Mouse (Mus musculus) megakaryocyte-erythroid progenitor cell, adult 5-6 weeks (primary cell): Measurements from ENCODE around the gene Rassf3. TPM values are rescaled to one million over a fixed set of nuclear protein-coding genes. Genes with fewer than 3 reads are reported as not detected.

Experiments used
- ATAC-seq: replicated peaks from 2 replicates; pipeline ENCODE4 v1.8.0; 2016; ENCODE audit warnings: mild to moderate bottlenecking, inconsistent platforms; ENCODE audit not compliant: severe bottlenecking, poor library complexity, low FRiP score, low TSS enrichment
- total RNA-seq, 2 experiments: library from RNA; stranded (forward) in 1 of 2; stranded (reverse) in 1 of 2; fragments of 200-1000, 215-1000 nt in 1 of 2; fragments of >200 nt in 1 of 2; fragmentation: Nextera tagmentation in 1 of 2; gene quantifications; 2 replicates each; pipeline ENCODE4 v1.2.3; 2014 to 2017

Rassf3 gene
- total RNA-seq, 2 experiments from 2014 or later: 9.7 to 13.4 TPM

DNA sequence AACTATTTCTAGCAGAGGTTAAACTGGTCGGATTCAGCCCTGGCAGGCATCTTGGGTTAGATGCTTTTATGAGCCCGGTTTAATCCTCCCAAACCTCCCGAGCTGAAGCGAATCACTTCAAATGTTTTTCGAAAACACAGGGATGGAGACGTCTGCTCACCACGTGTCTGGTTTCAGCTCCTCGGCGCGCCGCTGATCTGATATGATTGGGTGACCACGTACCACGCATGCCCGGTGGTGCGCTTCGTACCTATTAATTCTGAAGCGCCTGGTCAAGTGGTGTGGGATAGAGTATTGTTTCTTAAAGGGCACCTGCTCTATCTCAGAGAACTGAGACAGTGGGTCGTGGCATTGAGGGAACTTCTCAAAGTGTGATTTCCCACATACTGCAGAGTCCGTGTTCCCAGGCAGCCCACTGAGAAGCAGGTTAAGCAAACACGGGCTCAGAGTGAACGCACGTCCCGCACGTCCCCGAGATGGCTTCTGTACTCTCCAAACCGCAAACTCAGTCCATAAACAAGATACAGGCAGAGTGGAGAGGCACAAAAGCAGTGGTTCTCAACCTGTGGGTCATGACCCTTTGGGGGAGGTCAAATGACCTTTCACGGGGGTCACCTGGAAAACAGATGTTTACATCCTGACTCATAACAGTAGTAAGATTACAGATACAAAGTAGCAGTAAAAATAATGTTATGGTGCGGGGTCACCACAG is 40.4 kb downstream of the Rassf3 start:
- no peak for ATAC-seq

DNA sequence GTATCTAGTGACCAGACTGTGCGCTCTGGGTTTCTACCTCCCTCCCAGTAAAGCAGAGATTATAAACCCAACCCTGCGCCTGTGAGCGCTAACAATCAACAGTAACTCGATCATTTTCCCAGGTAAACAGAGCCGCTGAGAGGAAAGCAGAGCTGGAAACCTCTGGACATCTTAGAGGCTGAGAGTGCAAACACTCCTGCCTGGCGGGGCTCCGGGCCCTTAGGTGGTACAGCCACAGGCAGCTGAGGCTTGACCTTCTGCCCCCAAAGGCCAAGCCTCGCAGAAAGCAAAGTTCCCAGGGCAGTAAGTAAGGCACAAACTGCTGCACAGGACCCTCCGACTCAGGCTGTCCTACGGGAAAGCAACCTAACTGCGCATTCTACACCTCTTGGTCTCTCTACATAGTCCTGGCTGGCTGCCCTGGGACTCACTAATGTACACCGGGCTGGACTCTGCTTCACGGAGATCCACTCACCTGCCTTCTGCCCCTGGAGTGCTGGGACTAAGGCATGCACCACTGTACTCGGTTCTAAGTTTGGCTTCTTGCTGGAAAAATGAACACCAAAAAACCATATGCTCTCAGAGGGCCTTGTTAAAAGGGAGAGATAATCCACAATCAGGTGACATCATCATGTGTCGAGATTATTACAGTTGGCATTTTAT is 41.6 kb downstream of the Rassf3 start:
- no peak for ATAC-seq

DNA sequence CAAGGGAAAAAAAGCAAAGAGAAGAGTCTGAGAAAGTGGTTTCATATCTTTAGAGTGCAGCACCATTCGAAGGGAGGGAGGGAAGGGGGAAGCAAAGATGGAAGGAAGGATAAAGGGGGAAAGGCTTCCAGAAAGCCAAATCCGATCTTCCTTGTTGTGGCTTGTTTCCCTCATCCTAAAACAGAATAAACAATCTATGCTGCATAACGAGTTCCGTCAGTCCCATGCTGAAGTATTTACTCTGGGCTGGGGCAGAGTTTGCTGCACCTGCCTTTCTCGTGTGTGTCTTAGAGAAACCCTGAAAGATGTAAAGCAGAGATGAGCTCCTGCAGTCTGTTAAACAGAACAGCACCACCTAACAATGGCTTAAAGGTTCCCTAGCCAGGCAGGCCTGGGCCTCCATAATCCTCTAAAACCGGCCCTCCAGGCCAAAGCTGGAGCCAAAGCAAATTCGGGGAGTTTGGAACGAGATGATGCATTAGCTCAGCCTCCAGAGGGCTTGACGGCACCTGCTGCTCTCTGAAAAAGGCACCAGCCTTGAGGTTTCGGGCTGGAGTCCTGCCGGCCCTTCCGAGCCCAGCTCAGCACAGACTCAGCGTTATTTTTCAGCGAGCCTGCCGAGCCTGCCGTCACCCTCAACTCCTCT is 43.4 kb downstream of the Rassf3 start:
- peak; percentile 63 for ATAC-seq

DNA sequence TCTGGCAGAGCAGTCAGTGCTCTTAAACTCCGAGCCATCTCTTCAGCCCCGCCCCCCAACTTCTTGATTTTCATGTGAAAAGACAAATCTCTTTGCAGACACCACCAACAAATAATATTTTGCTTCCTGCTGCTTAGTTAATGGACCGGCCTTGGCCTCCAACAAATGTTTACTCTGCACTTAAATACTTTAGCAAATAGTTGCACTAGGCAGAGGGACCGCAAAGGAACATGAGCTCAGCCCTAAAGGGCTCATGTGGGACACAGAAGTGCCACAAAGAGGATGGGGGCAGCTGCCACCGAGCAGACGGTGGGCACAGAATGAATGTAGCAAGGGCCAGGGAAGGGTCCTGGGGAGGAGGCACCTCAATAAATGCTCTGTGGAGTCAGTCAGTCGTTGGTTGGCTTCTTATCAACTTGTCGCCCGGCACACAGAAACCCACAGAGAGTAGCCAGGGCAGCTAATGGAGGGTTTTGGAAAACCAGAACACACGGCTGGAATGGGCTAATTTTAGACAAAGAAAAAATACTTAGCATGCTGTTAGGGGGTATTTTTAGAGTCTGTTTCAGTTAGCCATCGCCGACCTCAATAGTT is 44.0 kb downstream of the Rassf3 start:
- peak; percentile 66 for ATAC-seq

DNA sequence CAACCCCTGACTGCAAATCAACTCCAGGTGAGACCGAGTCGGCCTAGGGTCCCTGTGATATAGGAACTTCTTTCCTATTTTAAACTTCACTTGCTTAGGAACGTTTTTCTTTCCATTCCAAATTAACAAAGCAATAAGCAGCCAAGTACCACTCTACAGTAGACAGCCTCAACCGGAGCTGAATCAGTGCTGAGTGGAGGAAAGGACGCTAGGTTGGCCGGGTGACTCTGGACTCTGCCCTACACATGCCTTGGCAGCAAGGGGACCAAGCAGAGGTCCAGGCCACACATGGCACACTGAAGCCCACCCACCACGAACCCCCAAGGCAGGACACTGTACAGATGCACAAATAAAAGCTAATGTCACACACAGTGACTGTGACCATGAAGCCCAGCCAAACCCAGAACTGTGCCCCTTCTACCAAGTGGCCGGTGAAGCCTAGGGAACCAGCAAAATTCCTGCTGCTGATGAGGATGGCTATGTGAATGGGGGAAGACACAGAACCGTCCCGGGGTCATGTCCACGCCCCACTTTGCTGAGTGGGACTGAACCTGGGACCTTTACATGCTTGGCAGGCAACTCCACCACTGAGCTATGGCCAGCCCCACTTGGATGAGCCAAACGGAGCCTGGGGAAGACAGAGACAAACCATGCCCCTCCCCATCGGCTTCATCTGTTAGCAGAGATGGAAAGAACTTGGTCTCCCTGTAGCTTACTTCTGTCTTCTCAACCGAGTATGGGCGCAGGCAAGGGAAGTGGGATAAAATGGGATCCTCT is 45.2 kb downstream of the Rassf3 start:
- no peak for ATAC-seq

DNA sequence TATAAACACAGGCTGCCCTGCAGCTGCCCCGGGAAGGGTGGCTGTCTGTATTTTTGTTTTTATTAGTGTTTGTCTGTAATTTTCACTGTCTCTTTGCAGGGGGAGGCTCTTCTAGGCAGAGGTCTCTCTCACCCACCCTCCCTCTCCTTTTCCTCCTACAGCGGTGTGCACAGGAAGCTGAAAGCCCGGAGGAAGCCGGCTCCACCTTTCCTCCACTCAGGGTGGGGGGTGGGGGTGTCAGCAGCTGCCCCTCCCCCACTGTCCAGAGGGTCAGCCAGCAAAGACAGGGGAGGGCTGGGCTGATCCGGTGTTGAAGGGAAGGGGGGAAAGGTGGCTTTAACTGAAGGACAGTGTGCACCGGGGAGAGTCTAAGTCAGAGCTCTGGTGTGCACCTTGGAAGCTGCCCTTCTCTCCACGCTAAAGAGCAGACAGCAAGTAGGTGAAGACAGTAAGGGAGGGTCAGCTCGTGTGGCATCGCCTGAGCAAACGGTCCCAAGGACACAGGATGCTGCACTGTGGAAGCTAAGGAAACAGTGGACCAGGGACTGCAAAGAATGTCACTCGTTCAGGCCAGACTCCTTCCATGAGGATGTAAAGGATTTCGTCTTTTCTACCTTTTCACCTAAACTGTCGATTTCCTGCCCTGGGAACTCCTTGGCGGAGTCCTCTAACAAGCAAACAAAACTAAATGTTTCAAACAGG is 46.0 kb downstream of the Rassf3 start:
- no peak for ATAC-seq

DNA sequence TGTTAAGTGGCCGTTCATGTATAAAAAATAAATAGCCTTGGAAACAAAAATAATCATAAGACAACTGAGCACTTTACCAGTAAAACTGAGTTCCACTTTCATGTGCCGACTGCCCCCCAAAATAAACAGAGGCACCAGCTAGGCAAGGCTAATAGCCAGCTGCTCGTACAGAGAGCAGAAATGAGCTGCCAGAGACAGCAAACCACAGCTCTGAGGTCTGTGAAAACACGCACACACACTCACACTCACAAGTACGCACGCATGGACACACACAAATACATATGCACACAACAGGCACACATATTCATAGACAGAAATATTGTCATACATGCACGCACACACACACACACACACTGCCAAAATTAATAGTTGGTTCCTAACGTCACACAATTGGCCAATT is 46.6 kb downstream of the Rassf3 start:
- ATAC-seq: no peak

DNA sequence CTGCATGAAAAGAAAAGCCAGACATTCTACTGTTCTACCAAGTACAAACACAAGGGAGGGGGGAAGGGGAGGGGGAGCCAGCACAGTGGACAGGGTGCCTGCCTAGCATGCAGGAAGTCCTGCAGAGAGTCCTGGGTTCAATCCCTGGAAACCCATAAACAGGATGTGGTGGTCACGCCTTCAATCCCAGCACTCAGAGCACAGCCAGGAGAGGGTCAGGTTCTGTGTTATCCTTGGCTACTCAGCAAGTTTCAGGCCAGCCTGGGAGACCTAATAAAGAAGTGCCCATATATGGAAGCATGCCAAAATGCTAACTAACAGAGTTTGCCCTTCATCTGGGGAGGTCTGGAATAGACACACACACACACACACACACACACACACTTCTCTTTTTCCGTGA is 47.1 kb downstream of the Rassf3 start:
- ATAC-seq: no peak

DNA sequence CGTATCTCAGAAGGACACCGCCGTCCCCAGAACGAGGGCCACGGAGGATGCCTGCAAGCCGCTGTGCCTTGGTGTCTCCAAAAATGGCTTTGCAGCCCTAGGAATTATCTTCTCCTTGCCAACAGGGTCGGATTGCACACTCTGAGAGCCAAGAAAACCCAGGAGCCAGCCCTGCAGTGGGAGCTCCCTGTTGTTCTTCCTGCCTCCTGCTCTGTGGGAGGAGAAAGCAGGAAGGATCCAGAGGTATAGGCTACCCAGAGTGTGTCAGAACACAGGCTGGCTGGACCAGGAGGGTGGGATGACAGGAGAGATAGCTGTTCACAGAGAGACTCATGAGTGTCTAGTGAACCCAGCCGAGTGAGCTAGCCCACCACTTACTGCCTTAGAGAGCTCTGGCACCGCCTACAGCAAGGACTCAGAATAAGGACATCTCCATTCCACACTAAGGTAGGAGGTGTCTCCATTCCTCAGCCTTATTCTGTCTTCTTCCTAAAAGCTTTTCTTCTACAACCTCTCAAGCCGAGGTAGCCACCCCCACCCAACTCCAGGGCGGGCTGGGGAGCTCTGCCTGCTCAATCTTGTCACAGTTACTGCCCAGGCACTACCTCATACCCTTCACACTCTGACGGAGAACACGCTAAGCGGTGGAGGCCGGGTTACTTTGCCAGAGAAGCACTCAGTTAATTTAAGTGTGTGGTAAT is 48.0 kb downstream of the Rassf3 start:
- no peak for ATAC-seq

DNA sequence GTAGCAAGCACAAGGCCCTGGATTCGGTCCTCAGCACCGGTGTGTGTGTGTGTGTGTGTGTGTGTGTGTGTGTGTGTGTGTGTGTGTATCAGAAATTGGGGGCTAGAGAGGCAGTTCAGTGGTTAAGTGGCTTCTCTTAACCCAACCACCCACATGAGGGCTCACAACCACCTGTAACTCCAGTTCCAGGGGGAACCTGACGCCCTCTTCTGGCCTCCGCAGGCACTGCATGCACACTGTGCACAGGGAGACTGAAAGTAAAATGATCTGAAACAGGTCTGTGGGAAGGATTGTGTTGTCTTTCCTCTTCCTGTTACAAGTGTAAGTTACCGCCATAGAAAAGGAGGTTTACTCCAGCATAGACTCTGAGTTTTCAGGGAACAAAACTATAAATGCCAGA is 49.0 kb downstream of the Rassf3 start:
- ATAC-seq: 0 out of 2 replicates have a peak, but pooled peaks have one; percentile 25

DNA sequence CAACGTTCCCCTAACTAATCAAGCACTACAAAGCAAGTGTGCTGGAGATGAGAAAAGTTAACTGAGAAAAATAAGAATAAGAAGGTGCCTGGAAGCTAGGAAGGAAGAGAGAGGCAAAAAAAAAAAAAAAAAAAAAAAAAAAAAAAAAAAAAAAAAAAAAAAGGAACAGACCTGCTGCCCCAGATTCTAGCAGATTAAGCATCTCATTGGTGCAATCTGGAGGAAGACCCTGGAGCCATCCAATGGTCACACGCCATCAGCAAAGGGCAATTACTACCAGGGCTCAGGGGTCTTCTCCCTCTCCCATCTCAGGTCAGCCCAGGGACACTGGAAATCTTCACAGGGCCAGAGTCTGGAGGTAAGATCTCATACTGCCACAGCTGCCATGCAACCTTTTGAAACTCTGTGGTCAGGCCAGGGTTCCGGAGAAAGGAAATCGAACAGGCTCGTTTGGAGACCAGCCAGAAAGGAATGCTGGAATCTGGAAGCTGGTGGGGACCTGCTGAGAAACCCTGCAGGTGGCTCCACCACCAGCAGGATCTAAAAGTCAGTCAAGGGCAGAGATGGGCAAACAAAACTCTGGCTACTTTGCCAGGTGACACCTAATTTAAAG is 49.6 kb downstream of the Rassf3 start:
- no peak for ATAC-seq

DNA sequence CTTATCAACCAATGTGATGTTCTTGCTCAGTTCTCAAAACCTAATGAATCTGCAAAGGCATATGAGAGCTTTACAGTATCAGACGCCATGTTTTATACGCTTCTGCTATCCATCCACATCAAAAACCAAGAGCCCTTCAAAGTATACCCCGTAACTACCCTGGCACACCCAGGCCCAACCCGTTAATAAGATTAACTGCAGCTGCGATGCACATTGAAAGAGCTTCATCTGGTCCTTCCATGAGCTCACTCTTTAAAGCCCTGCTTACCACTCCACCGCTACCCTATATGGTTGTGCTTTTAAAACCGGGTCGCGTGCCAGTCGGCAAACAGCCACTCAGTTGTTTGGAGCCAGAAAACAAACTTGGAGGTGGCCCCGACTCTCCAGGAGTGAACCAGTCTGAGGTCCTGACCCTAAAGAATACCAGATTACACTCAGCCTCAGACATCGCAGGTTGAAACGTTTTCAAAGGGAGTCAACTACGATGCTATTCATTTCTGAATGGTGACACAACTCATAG is 50.6 kb downstream of the Rassf3 start:
- no peak for ATAC-seq

DNA sequence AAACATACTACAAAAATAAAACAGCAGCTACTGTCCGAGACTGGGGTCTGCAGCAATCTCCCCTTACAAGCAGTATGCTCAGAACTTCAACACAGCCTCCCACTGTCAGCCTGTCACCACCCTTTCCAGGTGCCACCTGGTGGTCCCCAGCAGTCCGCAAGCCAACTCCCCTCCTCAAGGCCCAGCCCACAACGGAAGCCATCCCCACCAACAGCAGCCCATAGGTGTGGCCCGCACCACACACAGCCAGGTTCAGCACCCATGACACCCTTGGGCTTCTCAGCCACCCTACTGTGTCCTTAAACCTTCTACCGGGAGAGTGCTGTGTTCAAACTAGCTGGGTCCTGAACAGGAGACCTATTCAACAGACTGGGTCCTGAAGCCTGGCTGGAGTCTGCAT is 51.1 kb downstream of the Rassf3 start:
- ATAC-seq: no peak

DNA sequence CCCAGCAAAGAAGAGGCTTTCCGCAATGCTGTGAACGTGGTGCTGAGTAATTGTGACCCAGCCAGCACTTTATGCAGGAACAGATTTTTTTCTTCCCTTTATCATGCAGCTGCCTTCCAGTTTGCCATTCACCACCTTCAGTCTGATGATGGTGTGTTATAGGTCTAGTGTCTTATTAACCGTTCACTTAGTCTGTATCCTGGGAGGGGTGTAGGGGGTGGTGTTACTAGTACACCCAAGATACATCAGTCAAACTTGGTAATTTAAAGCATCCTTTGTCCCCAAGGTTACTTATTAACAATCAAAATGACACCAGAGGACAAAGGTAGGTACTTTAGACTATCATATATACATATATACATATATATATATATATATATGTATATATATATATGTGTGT is 51.7 kb downstream of the Rassf3 start:
- no peak for ATAC-seq

DNA sequence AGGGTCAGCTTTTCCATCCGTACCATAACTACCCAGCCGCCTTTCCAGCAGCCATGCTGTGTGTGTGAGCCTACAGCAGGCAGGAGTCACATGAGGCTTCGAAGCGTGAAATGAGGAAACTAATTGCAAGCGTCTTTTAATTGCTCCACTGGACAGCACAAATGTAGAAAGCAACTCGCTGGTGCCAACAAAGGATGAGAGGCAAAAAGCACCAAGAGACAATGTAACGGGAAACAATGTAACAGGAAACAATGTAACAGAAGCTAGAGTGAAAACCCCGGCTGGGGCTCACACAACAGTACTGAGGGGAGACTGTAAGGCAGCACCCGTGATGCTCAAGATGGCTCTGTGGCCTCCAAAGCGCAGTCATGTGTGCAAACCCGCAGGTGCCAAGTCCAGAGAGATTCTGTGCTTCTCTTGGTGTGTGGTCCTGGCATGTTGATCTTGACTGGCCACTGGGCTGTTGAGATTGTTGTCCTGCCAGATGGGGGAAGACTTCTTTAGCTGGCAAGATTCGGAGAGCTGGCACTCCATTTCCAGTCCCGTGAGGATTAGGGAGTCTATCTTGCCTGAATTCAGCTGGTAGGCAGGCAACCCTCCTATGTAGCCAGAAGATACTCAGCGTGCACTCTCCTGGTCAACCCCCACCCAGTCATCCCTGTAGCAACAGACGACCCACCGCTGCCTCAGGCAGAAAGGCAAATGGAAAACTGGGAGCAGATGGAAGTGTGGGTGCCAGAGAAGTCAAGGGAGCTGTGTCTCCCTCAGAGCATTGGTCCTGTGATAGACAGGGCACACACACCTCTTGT is 52.4 kb downstream of the Rassf3 start:
- ATAC-seq: no peak

DNA sequence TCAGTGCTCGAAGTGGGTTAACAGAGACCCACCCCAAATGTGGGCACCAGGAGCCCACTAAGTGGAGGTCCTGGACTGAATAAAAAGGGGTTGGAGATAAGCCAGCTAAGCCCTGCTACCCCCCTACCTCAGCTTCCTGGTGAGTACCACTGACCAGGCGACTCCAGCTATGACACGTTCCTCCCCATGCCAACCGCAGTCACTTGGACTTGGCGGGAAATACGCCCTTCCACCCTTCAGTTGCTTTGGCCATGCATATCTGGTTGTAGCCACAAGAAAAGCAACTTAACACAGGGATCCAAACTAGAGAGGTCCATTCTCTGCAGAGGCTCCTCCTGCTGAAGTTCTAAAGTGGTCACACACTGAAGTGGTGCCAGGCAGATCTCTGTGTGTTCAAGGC is 53.9 kb downstream of the Rassf3 start:
- ATAC-seq: no peak

DNA sequence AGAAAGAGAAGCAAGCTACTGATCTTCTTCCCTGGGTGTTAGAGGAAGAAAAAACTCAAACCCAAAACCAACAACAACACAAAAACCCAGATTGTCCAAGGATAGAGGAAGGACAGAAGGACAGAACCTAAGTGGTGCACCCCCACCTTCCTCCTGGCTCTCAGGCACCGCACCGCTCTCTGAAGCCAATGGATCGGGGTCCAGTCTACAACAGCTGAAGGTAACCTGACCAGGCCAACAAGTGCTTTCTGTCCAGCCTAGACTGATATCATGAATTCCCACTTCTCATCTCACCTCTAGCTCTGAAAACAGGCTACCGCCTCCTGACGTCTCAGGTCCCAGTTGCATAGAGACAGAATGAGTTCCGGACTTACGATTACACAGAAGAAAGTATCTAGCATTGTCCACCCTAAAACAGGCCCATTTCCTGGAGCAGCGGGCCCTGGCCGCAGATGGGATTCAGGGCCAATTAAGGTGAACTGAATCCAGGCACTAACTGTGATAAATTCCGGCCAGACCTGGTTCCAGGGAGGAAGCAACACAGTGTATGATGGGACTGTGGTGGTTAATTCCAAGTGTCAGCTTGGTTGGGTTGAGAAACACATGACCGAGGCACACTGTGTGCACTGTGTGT is 54.4 kb downstream of the Rassf3 start:
- no peak for ATAC-seq
